Mouse (Mus musculus) cerebellum, adult 18-20 months (tissue): ENCODE data around the gene Bnc2.

ENCODE experiments used
- DNase-seq, 2 experiments: peaks; one replicate each; pipeline ENCODE4 v3.0.0; 2021

Bnc2 gene

GRCm38 (mm10) chr4:84308226-84308862, 366.7 kb downstream of the Bnc2 start:
- no peak for DNase-seq

- DNase-seq = no peak
Observed at GRCm38 (mm10) chr4:84306928-84307606, 368.0 kb downstream of the Bnc2 start.

DNA sequence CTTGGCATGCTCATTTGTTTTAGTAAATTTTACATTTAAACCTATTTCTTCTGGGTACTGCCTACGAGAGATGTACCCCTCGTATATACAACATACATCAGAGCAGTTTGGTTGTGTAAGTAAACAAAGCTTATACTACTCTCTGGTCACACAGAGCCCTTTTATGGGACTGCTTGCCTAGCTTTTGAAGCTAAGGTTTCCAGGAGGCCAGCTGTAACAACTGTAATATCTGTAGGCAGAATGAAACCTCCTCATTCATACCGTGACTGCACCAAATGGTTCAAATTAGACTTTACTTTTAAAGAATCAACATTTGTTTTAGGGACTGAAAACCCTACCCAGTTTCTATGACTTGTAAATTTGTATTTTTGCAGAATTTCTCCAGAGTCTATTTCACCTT, 372.1 kb downstream of the Bnc2 start:
- DNase-seq = no peak

GRCm38 (mm10) chr4:84285153-84285552, 389.9 kb downstream of the Bnc2 start:
- no peak for DNase-seq

DNA sequence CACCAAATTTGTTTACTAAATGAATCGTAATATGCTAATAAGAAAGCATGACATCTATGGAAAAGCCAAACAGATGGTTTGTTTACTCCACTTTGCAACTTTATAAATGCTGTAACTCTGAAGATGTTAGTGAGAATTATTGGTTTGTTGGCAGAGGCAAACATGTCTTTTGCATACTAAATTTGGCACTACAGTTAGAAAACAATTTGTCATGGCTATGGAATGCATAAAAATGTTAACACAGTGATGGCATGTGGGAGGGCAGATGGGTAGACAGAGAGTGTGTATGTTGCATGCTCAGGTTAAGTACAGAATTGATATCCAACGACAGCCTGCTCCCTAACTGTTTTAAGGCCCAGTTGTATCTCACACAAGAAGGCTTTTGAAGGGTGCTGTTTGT, 392.4 kb downstream of the Bnc2 start:
- DNase-seq = no peak

DNA sequence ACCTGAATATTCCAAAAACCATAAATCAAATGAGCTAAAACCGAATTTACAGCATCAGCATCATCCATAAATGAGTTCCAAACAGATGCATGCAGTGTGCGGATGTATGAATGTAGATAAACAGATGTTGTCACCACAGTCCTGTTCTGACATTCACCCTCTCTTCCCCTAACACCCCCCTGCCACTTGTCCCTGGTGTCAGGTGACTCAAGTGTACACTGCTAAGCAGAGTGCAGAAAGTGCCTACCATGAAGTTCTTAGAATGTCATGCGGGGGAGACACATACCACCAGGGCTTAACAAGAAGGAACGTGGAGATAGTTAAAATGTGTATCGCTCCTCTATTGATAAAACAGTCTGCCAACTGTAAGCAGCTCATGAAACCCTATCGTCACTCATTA, 396.9 kb downstream of the Bnc2 start:
- no peak for DNase-seq

DNA sequence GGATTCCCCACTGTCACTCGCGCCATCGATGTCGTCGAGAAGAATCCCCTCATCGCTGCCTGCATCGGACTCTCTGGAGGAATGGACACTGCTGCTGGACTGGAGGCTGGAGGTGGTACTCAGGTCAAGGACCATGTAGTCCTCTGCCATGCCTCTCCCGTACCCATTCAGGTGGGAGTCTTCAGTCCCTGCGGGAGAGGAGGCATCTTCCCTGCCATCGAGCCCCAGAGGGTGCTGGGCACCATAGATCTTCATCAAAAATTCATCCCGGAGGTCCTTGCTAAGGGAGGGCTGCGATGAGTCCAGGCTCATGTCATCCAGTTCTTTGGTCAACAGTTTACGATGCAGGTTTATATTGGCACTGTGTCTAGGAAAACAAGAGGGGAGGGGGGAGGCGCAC, 399.0 kb downstream of the Bnc2 start:
- no peak for DNase-seq

- no peak for DNase-seq
Observed at GRCm38 (mm10) chr4:84274158-84274557, 400.9 kb downstream of the Bnc2 start.

DNA sequence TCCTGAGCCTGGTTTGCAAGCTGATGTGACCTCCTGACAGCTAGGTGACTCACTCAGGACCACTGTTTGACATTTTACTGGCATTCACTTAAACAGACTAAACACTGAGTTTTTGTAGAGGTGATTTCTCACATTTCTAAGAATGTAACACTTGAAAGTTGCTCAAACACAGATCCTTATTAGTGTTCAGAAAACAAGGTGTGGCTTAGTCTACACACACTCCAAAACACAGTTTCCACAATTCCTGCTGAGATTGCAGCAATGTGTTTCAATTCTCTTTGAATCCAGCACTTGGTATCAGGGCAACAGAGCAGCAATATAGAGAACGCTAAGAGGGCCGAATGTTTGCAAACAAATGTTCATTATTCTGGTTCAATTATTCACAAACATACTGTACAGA, 402.2 kb downstream of the Bnc2 start:
- no peak for DNase-seq

GRCm38 (mm10) chr4:84269845-84270244, 405.2 kb downstream of the Bnc2 start:
- DNase-seq = no peak

DNA sequence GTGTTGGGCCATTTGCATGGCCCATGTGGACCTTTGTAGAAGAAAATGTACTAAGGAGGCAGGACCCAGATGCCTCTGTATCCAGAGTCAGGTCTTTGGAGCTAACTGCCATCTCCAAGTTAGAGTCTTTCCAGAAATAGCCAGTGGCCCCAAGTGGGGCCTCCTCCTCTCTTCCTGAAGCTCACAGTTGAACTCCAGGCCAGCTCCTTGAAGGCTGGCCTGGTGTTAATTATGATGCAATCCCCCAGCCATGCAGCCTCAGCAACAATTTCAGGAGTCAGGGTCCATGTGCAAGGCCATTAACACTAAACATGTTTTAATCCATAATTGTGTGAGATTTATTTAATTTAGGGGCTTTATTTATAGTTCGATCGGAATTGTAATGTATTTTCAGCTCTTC, 427.7 kb downstream of the Bnc2 start:
- DNase-seq = no peak

DNA sequence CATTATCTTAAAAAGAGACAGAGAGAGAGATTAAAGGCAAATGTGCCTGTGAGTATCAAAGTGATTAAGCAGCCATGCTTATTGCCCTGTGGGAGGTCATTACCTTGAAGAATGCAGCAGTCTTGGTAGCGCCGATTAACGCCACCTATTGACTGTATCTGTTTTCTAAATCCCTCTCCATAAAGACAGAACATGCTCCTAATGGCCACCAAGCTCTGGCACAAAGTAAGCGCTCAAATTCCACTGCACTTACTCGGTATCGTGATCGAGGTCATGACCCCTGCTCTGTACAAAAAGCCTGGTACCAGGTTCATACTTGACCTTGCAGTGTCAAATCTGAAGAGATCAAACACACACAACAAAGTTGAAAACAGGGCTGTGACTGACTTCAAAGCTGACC, 442.7 kb downstream of the Bnc2 start:
- no peak for DNase-seq

DNA sequence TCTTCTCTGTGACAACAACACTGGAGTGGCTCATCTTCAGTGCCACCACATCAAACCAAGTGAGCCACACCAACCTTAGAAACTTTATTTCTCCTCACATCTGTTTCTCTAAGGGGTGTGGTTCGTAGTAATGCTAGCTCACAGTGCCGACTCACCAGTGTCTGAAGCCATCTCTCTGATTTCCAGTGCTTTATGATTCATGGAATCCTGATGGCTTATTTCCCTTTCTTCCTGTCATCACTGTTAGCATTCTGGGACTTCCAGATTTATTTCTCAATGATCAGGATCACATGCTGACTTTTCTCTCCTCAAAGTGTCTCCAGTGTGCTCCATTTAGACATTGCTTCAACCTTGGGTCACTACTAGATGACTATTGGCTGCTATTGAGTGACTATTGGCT, 443.8 kb downstream of the Bnc2 start:
- no peak for DNase-seq

- DNase-seq = no peak
Observed at GRCm38 (mm10) chr4:84229189-84229960, 445.7 kb downstream of the Bnc2 start.

DNA sequence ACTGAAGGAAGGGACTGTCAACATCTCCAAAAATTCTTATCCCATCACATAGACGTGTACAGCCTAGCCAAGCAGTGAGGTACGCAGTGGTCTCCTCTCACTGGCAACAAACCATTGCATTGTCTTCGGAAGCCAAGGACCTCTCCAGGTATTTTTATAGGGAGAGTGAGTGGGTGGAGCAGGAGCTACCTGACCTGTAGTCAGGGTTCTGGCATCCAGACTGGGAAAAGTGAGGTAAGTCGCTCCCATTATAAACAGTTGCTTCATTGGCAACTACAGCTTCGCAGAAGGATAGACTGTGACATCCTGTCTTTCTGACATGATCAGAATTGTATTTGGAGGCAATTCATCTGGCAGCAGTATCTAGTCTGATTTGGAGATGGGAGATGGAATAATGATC, 446.5 kb downstream of the Bnc2 start:
- no peak for DNase-seq
